Mouse (Mus musculus) MEL-GATA-1-ER (cell line): ENCODE data around the gene Nfyc.

Source experiments
- DNase-seq: peaks from one replicate; pipeline ENCODE4 v3.0.0-alpha.2; 2012; ENCODE audit warnings: low read depth; ENCODE audit errors: extremely low read depth

The Nfyc gene

DNA sequence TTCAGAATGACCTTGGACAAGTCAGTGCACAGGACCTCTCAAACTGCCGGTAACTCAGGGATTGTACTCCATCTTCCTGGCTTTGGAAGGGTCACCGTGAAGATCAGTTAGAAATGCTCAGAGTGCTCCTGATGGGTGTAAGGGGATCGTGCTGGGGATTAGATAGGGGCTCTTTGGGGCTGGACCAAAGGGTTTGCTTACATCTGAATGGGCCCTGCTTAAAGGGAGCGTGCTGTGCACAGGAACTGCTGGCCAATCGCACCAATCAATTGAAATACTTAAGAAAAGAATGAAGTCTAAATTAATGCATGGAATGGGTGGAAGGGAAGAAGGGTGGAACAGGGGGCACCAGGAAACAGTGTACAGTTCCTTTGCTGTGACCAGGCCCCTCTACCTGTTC, 75.6 kb downstream of the Nfyc start:
- no peak for DNase-seq

DNA sequence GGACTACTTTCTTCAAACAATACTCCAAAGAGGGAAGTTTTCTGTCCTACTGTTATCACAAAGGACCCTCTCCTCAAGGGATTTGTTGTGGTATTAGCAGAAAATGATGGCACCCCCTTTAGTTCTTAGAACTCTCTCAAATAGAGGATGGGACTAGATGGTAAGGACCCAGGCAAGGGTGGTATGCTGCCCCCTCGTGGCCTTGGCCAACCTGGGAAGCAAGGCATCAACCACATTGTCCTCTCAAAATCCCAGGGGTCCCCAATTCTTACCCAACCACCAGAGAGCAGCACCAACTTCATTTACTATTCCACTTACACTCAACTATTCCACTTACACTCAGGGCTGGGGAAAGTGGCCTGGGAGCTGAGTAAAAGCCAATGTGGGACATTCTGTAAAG, 76.1 kb downstream of the Nfyc start:
- peak; percentile 11 for DNase-seq

DNA sequence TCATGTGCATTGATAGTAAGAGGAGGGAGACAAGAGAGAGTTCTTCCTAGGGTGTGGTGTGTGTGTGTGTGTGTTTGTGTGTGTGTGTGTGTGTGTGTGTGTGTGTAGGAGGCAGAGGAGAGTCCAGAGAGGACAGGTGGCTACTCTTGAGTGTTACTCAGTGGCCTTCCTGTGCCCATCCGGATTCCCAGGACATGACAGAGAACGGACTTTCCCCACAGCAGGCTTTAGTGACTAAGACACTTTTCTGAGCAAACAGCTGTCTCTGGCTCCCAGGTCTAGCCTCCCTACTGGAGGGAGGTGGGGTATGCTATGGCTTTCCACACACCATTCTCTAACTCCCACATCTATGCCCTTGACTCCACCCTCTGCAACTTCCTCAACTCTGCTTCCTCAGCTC, 81.8 kb downstream of the Nfyc start:
- DNase-seq = no peak

DNA sequence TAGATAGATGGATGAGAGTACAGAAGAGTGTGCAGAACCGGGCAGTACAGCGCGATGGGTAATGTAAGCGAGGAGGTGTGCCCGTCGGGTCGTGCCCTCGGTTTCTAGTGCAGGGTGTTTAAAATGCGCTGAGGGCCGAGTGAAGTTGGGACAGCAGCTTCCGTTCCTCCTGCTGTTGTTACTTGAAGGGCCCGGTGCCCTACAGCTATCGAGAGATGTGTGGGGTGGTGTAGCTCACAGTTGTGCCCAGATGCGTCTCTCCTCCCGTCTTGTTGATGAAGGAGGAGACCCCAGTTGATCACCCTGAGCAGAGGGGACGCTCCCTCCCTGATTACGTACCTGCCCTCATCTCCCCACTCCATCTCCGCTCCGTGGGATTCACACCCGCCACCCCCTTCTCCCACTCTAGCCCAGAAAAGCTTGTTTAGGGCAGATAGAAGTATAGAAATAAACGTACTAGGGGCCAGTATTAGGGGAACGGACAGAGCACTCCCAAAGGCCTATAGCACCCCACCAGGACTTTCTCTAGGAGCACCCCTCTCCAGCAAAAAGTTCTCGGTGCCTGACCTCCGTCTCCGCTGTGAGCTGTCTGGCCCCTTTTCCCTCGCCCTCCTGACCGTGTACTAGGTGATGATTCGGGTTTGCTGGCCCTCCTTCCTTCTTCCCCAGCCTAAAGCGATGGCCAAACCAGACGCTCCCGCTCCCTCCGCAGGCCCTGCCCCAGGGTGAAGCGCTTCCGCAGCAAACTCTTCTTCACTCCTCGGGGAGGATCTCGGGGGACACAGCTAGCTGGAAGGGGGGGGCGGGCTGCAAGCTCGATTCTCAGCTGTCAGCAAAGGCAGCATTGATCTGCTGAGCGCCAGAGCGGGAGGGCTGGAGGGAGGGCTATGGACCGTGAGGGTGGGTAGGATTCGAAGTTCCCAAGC, 83.2 kb downstream of the Nfyc start, which contains the start of gene Kcnq4:
Gene Kcnq4 (minus strand): TSS at position 672 of the 926 bp plus-strand sequence.
- no peak for DNase-seq

DNA sequence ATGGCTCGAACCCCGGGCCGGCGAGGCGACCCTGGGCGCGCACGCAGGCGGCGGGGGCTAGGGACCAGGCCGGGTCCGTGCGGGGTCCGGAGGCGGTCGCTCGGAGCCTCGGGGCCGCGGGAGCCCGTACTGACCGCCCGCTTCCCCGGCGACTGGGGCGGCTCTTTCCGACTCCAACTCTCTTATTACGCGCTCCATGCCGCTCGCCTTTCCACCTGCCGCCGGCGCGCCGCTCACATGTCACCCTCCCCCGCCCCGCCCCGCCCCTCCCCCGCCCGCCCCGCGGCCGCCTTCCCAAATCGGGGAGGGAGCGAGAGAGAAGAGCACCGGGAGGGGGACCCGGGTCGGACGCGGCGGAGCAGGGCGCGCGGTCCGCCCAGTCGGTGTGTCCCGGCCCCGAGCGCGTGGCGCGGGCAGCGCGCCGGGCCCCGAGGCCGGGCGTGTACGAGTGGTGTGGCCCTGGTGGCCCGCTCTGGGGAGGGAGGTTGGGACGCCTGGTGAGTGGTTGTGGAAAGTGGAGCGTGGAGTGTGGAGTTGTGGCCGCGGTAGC, 84.1 kb downstream of the Nfyc start:
- DNase-seq = no peak

DNA sequence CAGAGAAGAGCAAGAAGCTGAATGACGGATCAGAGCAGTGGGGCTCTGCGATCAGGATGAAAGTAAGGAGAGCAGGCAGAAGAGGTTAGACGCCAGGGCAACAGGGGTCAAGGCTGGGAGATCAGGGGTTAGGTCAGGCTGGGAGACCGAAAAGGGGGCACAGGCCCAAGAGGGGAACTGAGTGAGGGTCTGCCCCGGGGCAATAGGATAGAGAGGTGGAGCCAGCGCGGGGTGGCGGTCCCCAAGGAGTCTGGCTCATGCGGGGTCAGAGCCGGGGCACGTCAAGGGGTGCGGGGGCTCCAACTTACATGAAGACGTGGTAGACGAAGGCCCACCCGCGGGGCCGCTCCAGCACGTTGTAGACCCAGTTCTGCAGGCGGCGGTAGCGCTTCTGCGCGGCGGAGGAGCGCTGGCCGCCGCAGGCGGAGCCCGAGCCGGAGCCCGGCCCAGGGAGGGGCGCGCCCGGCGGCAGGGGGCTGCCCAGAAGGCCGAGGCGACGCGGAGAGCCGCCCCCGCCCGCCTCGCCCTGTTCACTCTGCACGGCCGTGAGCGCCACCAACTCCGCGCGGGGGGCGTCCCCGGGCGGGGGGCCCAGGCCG, 84.7 kb downstream of the Nfyc start:
- no peak for DNase-seq

DNA sequence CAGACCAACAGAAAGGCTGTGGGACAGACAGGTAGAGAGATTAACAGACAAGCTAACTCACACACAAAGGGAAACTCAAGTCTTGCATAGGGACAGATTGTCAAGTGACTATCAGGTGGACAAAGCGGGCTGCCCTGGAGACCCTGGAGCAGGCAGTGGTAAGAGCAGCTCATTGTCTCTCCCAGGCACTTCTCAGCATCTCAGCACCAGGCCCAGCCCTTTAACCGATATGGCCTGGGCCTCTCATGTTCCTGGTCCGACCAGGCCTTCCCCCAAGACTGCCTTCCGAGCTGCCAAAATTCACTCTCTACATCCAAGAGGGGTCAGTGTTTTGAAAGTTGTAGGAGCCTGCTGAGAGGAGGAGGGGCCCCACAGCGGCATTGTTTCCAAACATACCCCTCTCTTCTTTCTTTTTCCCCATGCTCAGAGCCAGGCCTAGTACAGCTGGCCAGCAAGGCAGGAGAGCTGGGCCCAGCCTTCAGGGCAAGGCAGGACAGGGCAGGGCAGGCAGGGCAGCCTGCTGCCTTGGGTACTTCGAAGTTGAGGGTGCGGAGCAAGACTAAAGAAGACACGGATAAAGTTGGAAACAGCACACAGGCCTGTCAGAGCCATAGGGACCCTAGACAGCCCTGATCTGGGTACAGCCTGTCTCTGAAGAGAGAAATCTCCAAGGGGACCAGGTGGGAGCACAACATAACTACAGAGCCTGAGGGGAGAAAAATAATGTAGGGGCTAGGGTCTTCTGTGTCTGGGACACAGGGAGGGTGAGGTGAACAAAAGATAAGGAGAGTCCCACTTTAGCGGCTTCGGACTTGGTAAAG, 85.4 kb downstream of the Nfyc start:
- DNase-seq = no peak

DNA sequence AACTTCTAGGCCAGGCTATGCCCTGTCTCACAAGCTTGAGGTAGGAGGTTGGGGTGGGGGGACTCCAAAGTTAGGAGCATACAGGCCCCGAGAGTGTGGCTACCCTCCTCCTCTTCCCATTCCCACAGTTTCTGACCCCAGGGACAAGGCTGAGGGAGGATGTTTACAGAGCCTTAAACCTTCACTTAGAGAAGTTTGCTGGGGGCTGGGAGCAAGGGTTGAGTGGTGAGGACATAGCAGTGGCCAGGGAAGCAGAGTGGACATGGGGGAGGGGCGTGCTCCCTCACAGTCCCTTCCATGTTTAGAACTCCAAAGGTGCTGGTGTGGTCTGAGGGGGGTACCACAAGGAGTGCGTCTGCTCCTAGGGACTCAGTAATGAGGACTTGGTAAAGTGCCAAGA, 87.7 kb downstream of the Nfyc start:
- DNase-seq = no peak

DNA sequence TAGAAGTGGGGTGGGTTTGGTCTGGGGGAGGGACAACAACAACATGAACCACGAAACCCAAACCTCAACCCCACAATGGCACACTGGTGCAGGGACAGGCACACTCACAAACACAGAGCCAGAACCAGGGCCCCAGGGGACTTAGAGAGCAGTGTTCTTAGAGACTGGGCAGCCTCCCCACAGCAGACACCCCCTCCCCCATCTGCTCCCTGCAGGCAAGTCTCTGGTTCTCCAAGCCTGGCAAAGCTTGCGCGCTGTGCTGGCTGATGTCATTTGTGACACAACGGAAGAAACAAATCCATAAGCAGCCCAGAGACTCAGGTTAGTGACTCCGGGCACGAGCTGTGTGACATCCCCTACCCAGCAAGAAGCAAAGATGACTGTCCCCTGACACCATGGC, 90.1 kb downstream of the Nfyc start:
- DNase-seq = no peak

DNA sequence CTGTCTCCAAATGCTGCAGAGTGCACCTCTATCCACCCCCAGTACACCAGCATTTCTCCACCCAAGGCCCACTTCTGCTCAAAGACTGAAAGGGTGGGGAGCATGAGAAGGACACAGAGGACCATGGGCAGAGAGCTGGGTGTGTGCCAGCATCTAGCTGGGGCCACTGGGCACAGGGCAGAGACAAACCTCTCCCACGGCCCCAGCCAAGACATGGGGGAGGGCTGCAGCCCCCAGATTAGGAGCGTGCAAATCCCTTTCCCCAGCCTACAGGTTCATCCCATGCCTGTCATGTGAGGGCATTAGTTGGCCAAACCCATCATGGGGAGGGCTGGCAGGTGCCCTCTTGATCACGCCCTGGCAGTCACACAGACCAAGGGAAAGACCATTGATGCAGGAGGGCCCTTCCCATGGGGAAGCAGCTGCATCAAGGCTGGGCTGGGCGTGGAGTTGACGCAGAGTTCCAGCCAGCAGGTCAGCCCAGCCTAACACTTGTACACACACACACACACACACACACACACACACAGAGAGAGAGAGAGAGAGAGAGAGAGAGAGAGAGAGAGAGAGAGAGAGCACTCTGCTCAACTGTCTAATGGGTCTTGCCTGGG, 97.3 kb downstream of the Nfyc start:
- DNase-seq = no peak

DNA sequence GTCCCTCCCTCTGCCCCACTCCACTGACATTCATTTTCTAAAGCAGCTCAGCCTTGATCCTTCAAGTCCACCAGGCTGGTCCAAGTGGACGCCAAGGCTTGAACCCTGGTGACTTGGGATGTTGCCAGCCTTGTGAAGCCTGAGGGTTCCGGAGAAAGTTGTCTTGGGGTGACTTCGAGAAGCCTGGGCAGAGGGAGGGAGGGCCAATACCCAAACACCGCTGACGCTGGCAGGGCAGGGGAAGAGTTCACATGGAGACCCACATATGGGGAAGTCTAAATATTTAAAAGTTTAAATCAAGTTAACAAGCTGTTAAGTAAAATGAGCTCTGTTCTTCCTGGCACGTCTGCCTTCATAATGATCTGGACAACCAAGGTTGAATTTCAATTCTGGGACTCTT, 98.6 kb downstream of the Nfyc start:
- no peak for DNase-seq

DNA sequence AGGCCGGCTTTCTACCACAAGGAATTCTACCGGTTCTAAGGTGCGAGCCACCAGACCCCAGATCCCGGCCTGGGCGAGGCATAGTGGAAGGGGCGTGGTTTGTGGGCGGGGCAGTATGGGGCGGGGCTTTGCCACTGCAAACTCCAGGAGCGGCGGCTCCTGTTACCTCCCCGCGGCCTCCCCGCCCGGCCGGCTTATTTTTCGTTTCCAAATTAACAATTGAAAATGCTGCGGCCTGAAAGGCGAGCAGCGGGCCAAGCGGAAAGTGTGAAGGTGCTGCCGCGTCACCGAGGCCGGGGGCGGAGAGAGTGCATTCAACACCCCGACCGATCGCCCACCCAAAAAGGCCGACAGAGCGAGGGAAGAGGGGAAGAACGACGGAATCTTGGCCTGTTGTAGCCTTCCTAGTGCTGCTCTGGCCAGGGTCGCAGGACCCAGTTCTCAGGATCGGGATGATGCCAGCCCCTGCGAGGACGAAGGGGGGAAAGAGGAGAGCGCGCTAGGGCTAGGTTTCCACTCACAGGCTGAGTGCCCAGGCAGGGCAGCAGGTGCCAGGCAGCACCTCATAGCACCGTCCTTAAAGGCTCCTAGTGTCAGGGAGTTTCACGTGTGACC, 100.2 kb downstream of the Nfyc start:
- no peak for DNase-seq

DNA sequence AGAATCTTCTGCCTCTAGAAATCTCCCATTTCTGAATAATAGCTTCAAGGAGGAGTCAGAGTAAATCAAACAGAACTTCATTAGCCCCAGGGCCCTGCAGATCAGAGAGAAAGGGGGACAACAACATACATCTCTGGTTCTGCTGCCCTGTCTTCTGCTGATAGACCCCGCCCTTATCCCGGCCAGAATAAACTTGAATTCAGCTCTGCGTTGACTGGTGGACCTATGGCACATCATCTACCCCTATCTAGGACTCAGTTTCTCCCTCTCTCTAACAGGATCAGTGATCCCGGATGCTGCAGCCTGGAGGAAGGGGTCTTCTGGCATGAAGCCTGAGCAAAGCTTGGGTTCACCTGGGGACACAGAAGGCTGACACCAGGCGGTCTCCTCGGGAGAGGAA, 100.8 kb downstream of the Nfyc start:
- no peak for DNase-seq

DNA sequence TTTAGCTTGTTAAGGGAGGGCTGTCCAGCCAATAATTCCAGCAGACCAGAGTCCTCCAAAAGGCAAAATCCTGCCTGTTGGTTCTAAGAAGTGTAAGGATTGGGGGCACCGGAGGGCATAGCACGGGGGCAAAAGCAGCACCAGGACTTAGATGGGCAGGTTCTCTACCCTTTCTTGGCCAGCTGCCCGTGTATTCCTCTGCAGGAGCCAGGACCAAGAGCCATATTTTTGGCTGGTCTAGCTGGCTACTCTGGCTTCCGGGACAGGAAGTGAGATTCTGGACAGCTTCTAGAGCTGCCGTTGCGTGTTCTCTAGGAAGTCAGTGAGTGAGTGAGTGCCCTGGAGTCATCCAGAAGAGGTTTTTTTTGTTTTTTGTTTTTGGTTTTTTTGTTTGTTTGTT, 101.2 kb downstream of the Nfyc start:
- no peak for DNase-seq

DNA sequence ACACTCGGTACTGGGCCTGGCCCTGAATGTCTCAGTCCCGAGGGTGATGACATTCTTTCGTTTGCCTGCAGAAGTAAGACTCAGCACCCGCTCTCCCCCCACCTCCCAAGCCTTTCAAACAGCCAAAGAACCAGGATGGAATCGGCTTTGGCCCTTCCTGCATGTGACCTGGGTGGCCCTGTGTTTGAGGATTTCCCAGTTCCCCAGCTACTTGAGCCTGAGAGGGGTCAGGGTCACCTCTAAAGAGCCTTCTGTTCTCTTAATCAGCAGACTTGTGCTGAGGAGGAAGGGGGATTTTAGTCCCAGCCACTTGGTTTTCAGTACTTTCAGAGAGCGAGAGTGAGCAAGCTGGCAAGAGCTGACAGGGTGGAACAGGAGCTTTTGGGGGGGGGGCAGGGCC, 101.9 kb downstream of the Nfyc start:
- DNase-seq = no peak

DNA sequence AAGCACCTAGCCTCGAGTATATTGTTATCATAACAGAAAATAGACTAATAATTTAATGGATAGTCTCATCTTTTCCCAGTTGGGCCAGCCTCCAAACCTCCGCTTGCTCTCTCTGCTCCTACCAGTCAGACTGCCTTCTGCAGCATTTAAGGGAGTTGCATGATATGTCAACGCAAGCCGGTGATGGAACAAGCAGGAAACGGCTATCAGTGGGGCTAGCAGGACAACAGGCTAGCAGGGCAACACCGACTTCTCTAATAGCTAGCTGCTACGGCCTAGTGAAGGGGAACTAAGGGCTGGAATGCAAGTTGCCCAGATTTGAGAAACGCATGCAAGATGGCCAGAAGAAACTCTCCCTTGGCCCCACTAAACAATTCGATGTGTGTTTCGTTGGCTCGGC, 103.5 kb downstream of the Nfyc start:
- DNase-seq = no peak

DNA sequence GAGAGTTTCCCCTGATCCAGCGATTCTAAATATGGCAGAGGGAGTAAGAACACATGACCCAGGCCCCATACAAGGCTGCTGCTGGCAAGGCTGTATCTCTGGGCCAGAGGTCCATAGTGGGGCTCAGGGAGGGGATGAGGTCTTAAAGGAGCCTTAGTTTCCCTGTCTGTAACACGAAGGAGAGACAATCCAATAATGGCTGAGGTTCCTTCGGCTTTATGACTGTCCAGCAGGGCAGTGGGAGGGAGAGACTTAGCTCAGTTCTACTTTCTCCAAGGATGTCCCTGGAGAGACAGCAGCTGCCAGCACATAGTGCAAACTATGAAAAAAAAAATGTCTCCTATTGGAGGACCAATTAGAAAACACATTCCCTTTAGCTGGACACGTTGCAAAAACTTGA, 105.2 kb downstream of the Nfyc start:
- no peak for DNase-seq

DNA sequence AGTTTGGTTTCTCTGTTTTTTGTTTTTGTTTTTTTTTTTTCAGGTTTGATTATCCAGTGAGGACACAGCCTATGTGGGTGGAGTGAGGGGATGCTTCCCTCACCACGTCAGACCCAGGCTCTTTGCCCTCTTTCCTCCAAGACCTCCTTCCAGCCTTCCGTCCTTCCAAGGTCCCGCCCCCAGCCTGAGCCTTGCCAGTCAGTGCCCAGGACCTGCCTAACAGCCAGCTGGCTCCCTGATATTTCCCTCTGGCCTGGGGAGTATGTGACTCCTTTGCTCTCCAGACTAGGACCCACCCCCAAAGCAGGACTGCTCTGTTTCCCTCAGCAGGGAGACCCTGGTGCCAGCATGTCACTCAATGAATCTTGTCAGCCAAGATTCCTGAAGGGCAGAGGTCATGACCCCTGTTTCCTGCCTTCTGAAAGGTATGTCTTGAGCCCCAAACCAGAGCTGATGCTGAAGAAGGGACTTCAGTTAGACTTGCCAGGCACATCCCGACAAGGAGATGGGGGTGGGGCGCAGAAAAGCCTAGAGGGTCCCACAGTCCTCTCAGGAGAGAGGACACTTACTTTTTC, 105.8 kb downstream of the Nfyc start:
- DNase-seq = no peak

DNA sequence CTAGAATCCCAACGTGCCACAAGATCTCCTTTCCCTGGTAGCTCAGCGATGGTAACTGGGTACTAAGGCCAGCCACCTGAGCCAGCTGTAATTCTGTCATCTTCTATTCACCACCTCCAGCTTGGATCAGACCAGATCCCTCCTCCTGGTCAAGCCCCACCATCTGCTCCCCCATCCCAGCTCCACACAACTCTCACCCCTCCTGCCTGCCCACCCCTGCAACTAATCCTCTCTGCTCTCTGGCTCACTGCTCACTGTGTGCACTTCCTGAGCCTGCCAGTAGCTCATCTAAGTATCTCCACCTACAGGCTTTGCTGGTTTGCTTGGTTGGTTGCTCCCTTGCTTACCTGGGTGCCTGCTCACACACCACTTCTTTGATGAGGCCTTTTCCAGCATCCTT, 109.8 kb downstream of the Nfyc start:
- no peak for DNase-seq

DNA sequence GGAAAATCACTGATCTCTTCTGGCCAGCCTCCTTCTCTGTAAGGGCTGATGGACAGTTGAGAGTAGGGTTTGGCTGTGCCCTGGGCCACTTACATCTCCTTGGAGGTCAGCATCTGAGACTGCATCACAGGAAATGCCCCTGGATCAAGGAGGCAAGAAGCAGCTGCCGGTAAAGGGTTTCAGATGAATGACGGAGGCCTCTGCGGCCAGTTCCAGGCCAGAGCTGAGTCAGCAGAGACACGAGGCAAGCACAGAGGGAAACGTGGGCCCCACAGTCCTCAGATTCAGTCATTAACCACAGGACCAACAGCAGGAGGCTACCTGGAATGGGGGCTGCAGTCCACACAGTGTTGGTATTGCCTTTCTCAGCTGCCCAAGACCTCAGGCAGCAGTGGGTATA, 112.2 kb downstream of the Nfyc start:
- no peak for DNase-seq

DNA sequence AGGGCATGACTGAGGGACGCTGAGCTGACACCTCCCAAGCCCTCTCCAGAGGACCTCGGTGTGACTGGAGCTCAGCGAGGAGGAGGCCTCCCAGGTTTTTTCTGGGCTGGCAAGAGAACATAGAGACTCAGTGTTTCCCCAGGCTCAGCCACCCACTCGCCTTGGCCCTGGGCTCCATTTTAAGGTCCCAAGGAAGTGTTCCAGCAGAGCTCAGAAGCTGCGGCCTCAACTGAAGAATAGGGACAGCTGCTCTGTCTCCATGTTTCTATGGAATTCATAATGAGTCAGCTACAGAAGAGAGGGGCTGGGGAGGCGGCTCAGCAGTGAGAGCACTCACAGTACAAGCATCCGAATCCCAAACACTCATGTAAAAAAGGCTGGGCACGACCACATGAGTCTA, 113.8 kb downstream of the Nfyc start:
- no peak for DNase-seq
